Mouse (Mus musculus) megakaryocyte, embryonic 14.5 days (primary cell): ENCODE results near the gene Commd8.

Experiments used
- FLI1 ChIP-seq: IDR thresholded peaks from 2 replicates; pipeline ENCODE4 v1.6.1; 2012; ENCODE audit warnings: low read length, inconsistent platforms, mixed read lengths
- GATA1 ChIP-seq: IDR thresholded peaks from 3 replicates; pipeline ENCODE4 v1.6.1; 2012; ENCODE audit warnings: mixed read lengths, low read length, inconsistent platforms, borderline replicate concordance

- no peak for TF ChIP-seq GATA1
- TF ChIP-seq FLI1 = no peak
These were observed 14.8 kb upstream of the Commd8 start for GRCm38 (mm10) chr5:72182804-72183203.
